Mouse (Mus musculus): ENCODE results near the gene Psmd8.

DNA sequence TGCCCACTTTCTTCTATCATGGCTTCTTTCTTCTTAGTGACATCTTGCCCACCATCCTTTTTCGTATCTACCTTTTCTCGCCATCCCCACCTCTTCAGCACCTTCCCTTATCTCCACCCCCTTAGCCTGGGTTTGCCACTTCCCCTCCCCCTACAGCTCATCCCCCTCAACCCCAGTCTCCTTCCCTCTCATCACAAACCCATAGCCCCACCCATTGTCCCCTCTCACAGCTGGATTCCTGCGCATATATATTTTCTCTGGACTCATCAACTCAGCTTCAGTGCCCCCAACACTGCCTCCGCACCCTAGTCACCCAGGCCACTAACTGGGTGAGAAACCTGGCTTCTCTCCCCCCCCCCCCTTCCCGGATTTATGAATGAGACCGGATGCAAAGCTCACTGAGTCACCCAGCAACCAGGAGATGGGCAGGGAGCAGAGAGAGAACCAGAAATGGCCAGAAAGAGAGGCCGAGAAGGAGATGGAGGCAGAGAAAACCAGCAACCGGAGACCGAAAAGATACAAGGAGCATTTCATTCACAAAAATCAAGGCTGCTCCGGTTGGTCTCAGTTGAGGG is 12.3 kb downstream of the Psmd8 start:
- TF ChIP-seq CTCF (IDR thresholded peaks at IDR 0.05; ENCODE audit: low read depth, low read length) (no peak), POLR2A (IDR thresholded peaks at IDR 0.05; ENCODE audit: borderline replicate concordance, low read depth, low read length) (no peak)
